Mouse (Mus musculus): Measurements from ENCODE around the gene Prss2. TPM values are rescaled to one million over a fixed set of nuclear protein-coding genes. Genes with fewer than 3 reads are reported as not detected.
"Not testable (repeated sequence)": the region's sequence is repeated elsewhere in the genome, so short reads cannot be mapped to it uniquely, and the experiment has no call there.

The Prss2 gene
- polyA plus RNA-seq, 2 experiments: 0.06 to 0.29 TPM

GRCm38 (mm10) chr6:41559331-41559730, 37.7 kb downstream of the Prss2 start:
- H3K9me3 ChIP-seq (ENCODE audit: control insufficient read depth, low read length): no peaks in the 10 kb centered on the region
- no peak overlapping the region for H3K27ac ChIP-seq
- no peak for DNase-seq (ENCODE audit: low read depth in 3 of 3, low spot score in 3 of 3)
- H3K36me3 ChIP-seq (replicated peaks; ENCODE audit: control insufficient read depth, insufficient read depth, low read depth): no peaks in the 10 kb centered on the region
- 47% methylated on average over 3 of the region's 3 CpGs for WGBS (ENCODE audit: insufficient replicate concordance)
- peaks cover 4 to 7% of the 10 kb centered on the region in 2 experiments; a peak in 3 of 4 replicates for H3K4me1 ChIP-seq (replicated peaks; ENCODE audit: control insufficient read depth in 2 of 2, insufficient read depth in 2 of 2, low read length in 1 of 2)
- no peak for ATAC-seq (ENCODE audit: insufficient read depth)
- H3K9ac ChIP-seq (replicated peaks): no peak overlapping the region
- H3K27me3 ChIP-seq (ENCODE audit: control insufficient read depth, insufficient read depth, low read length): no peaks in the 10 kb centered on the region
- TF ChIP-seq CTCF (IDR thresholded peaks at IDR 0.05; ENCODE audit: low read depth) (no peak), EP300 (IDR thresholded peaks at IDR 0.05; ENCODE audit: low read depth) (no peak)
- no peak overlapping the region for H3K4me2 ChIP-seq (ENCODE audit: low read depth)
- H3K4me3 ChIP-seq (ENCODE audit: insufficient read depth in 1 of 2, low read depth in 2 of 2, low read length in 2 of 2): no peak overlapping the region

GRCm38 (mm10) chr6:41560273-41560672, 38.7 kb downstream of the Prss2 start:
- no peaks in the 10 kb centered on the region for H3K36me3 ChIP-seq (replicated peaks; ENCODE audit: control insufficient read depth, insufficient read depth, low read depth)
- 66% methylated on average over 2 of the region's 2 CpGs for WGBS (ENCODE audit: insufficient replicate concordance)
- ATAC-seq (ENCODE audit: insufficient read depth): no peak
- H3K4me1 ChIP-seq (replicated peaks; ENCODE audit: control insufficient read depth in 2 of 2, insufficient read depth in 2 of 2, low read length in 1 of 2): peaks cover 4 to 7% of the 10 kb centered on the region in 2 experiments; a peak in 3 of 4 replicates
- H3K4me3 ChIP-seq (ENCODE audit: insufficient read depth in 1 of 2, low read depth in 2 of 2, low read length in 2 of 2): no peak overlapping the region
- no peaks in the 10 kb centered on the region for H3K27me3 ChIP-seq (ENCODE audit: control insufficient read depth, insufficient read depth, low read length)
- no peak overlapping the region for H3K4me2 ChIP-seq (ENCODE audit: low read depth)
- no peak for DNase-seq (ENCODE audit: low read depth in 3 of 3, low spot score in 3 of 3)
- no peak overlapping the region for H3K9ac ChIP-seq (replicated peaks)
- no peak for TF ChIP-seq EP300 (IDR thresholded peaks at IDR 0.05; ENCODE audit: low read depth)
- TF ChIP-seq CTCF (IDR thresholded peaks at IDR 0.05; ENCODE audit: low read depth): no peak
- no peaks in the 10 kb centered on the region for H3K9me3 ChIP-seq (ENCODE audit: control insufficient read depth, low read length)
- no peak overlapping the region for H3K27ac ChIP-seq

GRCm38 (mm10) chr6:41562598-41562997, 41.0 kb downstream of the Prss2 start:
- Histone ChIP-seq H3K27ac (no peak overlapping the region), H3K36me3 (replicated peaks; ENCODE audit: control insufficient read depth, insufficient read depth, low read depth) (no peaks in the 10 kb centered on the region), H3K4me2 (ENCODE audit: low read depth) (peak overlapping the region; percentile 52), H3K9me3 (ENCODE audit: control insufficient read depth, low read length) (no peaks in the 10 kb centered on the region), H3K9ac (replicated peaks) (no peak overlapping the region), H3K4me3 (ENCODE audit: insufficient read depth in 1 of 2, low read depth in 2 of 2, low read length in 2 of 2) (peak overlapping the region in 1 of 2 experiments; percentile 12; a peak in 2 of 4 replicates), H3K27me3 (ENCODE audit: control insufficient read depth, insufficient read depth, low read length) (no peaks in the 10 kb centered on the region), H3K4me1 (replicated peaks; ENCODE audit: control insufficient read depth in 2 of 2, insufficient read depth in 2 of 2, low read length in 1 of 2) (peaks cover 3 to 6% of the 10 kb centered on the region in 2 experiments; a peak in 3 of 4 replicates)
- 70% methylated on average over 4 of the region's 4 CpGs for WGBS (ENCODE audit: insufficient replicate concordance)
- TF ChIP-seq CTCF (IDR thresholded peaks at IDR 0.05; ENCODE audit: low read depth): no peak
- no peak for TF ChIP-seq EP300 (IDR thresholded peaks at IDR 0.05; ENCODE audit: low read depth)
- ATAC-seq (ENCODE audit: insufficient read depth): no peak
- no peak for DNase-seq (ENCODE audit: low read depth in 3 of 3, low spot score in 3 of 3)

- ATAC-seq (ENCODE audit: insufficient read depth): peak; percentile 51
- H3K27ac ChIP-seq; DNase-seq (ENCODE audit: low read depth in 3 of 3, low spot score in 3 of 3); H3K9ac ChIP-seq (replicated peaks); H3K4me1 ChIP-seq (replicated peaks; ENCODE audit: control insufficient read depth in 2 of 2, insufficient read depth in 2 of 2, low read length in 1 of 2); H3K36me3 ChIP-seq (replicated peaks; ENCODE audit: control insufficient read depth, insufficient read depth, low read depth); H3K9me3 ChIP-seq (ENCODE audit: control insufficient read depth, low read length); H3K27me3 ChIP-seq (ENCODE audit: control insufficient read depth, insufficient read depth, low read length): not testable (repeated sequence)
- H3K4me3 ChIP-seq (ENCODE audit: insufficient read depth in 1 of 2, low read depth in 2 of 2, low read length in 2 of 2): peak overlapping the region in 1 of 2 experiments; percentile 12; a peak in 2 of 4 replicates
- 54% methylated on average over 4 of the region's 23 CpGs for WGBS (ENCODE audit: insufficient replicate concordance)
- peak overlapping the region; percentile 26 for H3K4me2 ChIP-seq (ENCODE audit: low read depth)
Measured at GRCm38 (mm10) chr6:41563104-41563951, 41.7 kb downstream of the Prss2 start.

- Histone ChIP-seq H3K9ac (replicated peaks) (no peak overlapping the region), H3K4me1 (replicated peaks; ENCODE audit: control insufficient read depth in 2 of 2, insufficient read depth in 2 of 2, low read length in 1 of 2) (peaks cover 0 to 3% of the 10 kb centered on the region in 2 experiments; a peak in 1 of 4 replicates), H3K27ac (no peak overlapping the region), H3K4me2 (ENCODE audit: low read depth) (no peak overlapping the region), H3K4me3 (ENCODE audit: insufficient read depth in 1 of 2, low read depth in 2 of 2, low read length in 2 of 2) (no peak overlapping the region), H3K36me3 (replicated peaks; ENCODE audit: control insufficient read depth, insufficient read depth, low read depth) (no peaks in the 10 kb centered on the region), H3K27me3 (ENCODE audit: control insufficient read depth, insufficient read depth, low read length) (no peaks in the 10 kb centered on the region), H3K9me3 (ENCODE audit: control insufficient read depth, low read length) (no peaks in the 10 kb centered on the region)
- TF ChIP-seq EP300 (IDR thresholded peaks at IDR 0.05; ENCODE audit: low read depth) (no peak), CTCF (IDR thresholded peaks at IDR 0.05; ENCODE audit: low read depth) (no peak)
- ATAC-seq (ENCODE audit: insufficient read depth): no peak
- DNase-seq (ENCODE audit: low read depth in 3 of 3, low spot score in 3 of 3): no peak
- WGBS (ENCODE audit: insufficient replicate concordance): 52% methylated on average over 1 of the region's 1 CpGs
Measured at GRCm38 (mm10) chr6:41565261-41565660, 43.7 kb downstream of the Prss2 start.
